In the genomic region with DNA sequence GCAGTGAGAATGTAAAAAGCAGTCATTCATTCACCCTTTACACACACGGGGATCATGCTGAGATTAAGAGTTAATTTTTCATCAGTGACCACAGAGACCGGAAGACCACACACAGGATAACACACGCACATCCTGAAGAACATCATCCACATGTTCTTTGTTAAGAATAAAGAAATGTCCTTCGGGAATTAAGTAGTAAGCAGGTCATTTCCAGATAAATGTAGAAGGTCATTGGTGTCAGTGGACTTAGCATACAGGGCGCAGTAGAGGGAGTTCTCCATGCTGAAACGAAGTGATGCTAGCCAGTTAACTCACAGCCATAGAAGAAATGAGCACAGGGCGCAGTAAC, we compare ENCODE assay signal across 8 mouse cellular contexts. TPM values are rescaled to one million over a fixed set of nuclear protein-coding genes. Genes with fewer than 3 reads are reported as not detected.
A peak's percentile ranks its signal among the peaks of the same experiment; 100 is the strongest.
DNase-seq lines count a peak whose midpoint lies in the region; ATAC-seq and TF ChIP-seq lines count a peak whose summit lies in the region.

No protein-coding gene starts in this region.

- H3K27me3 ChIP-seq in forebrain, embryonic 12.5 days, result no peaks in the 10 kb centered on the region
- H3K27me3 ChIP-seq in limb, embryonic 10.5 days (ENCODE audit: low read depth, poor library complexity, severe bottlenecking), result peaks cover 13% of the 10 kb centered on the region
- H3K27me3 ChIP-seq in neural tube, embryonic 14.5 days (ENCODE audit: control insufficient read depth, insufficient read depth, low read length), result no peaks in the 10 kb centered on the region

- DNase-seq in lung, adult 2 months, result no peak
- no peak for DNase-seq in lung, postnatal 36 days
- DNase-seq in limb, embryonic 10.5 days (ENCODE audit: low spot score), result no peak
- no peak for DNase-seq in yolk sac, embryonic 10.5 days (ENCODE audit: low spot score)
- DNase-seq in testis, postnatal 10 days (ENCODE audit: low spot score), result no peak
- no peak for DNase-seq in thymus, postnatal 14 days

- no peak for ATAC-seq in forebrain, embryonic 12.5 days (ENCODE audit: low FRiP score)
- no peak for ATAC-seq in neural tube, embryonic 14.5 days (ENCODE audit: low read depth)

- H3K36me3 ChIP-seq in forebrain, embryonic 12.5 days (replicated peaks), result no peaks in the 10 kb centered on the region
- H3K36me3 ChIP-seq in limb, embryonic 10.5 days, result no peaks in the 10 kb centered on the region
- no peaks in the 10 kb centered on the region for H3K36me3 ChIP-seq in neural tube, embryonic 14.5 days (ENCODE audit: control insufficient read depth, insufficient read depth, low read length)

- no peak for TF ChIP-seq CTCF in lung, adult 2 months (IDR thresholded peaks at IDR 0.05; ENCODE audit: insufficient read depth, low read length)

- peak overlapping the region; percentile 60 for H3K4me2 ChIP-seq in forebrain, embryonic 12.5 days
- peak overlapping the region; percentile 52 for H3K4me2 ChIP-seq in neural tube, embryonic 14.5 days (ENCODE audit: low read depth, low read length)

- no peak for TF ChIP-seq POLR2A in lung, adult 2 months (IDR thresholded peaks at IDR 0.05; ENCODE audit: borderline replicate concordance, extremely low read depth, low read depth, low read length)

- H3K9ac ChIP-seq in forebrain, embryonic 12.5 days, result peak overlapping the region; percentile 49; the same call in 1 of the 2 replicates
- no peak overlapping the region for H3K9ac ChIP-seq in neural tube, embryonic 14.5 days (replicated peaks; ENCODE audit: low read depth, low read length)

- peak overlapping the region; percentile 64 for H3K4me3 ChIP-seq in lung, adult 2 months (replicated peaks; ENCODE audit: extremely low read depth, low read depth, low read length)
- peak overlapping the region; percentile 39 for H3K4me3 ChIP-seq in forebrain, embryonic 12.5 days (replicated peaks)
- H3K4me3 ChIP-seq in limb, embryonic 10.5 days, result peak overlapping the region; percentile 52
- peak overlapping the region; percentile 22; the same call in 1 of the 2 replicates for H3K4me3 ChIP-seq in neural tube, embryonic 14.5 days (ENCODE audit: low read depth, low read length)

- no peak overlapping the region for H3K27ac ChIP-seq in forebrain, embryonic 12.5 days
- no peak overlapping the region for H3K27ac ChIP-seq in limb, embryonic 10.5 days
- no peak overlapping the region for H3K27ac ChIP-seq in neural tube, embryonic 14.5 days (ENCODE audit: low read depth, low read length)

- H3K4me1 ChIP-seq in lung, adult 2 months (ENCODE audit: control insufficient read depth, insufficient read depth, low read length), result peaks cover 15% of the 10 kb centered on the region
- H3K4me1 ChIP-seq in forebrain, embryonic 12.5 days, result peaks cover 30% of the 10 kb centered on the region
- H3K4me1 ChIP-seq in limb, embryonic 10.5 days, result peaks cover 25% of the 10 kb centered on the region
- H3K4me1 ChIP-seq in neural tube, embryonic 14.5 days (ENCODE audit: control insufficient read depth, insufficient read depth, low read length), result no peaks in the 10 kb centered on the region

- WGBS in lung, adult 2 months, result 29% methylated on average over 7 of the region's 7 CpGs
- 38% methylated on average over 7 of the region's 7 CpGs for WGBS in forebrain, embryonic 12.5 days
- 41% methylated on average over 7 of the region's 7 CpGs for WGBS in limb, embryonic 10.5 days
- WGBS in neural tube, embryonic 14.5 days, result 32% methylated on average over 7 of the region's 7 CpGs

- no peaks in the 10 kb centered on the region for H3K9me3 ChIP-seq in forebrain, embryonic 12.5 days
- H3K9me3 ChIP-seq in limb, embryonic 10.5 days (replicated peaks), result no peaks in the 10 kb centered on the region
- no peaks in the 10 kb centered on the region for H3K9me3 ChIP-seq in neural tube, embryonic 14.5 days (ENCODE audit: control insufficient read depth, low read length)

RNA-seq across cellular contexts. Expression of gene Cyp2d22, which starts 0.6 kb away (rescaled TPM):
- 84.6 and 90.2 TPM in 2 replicates for polyA plus RNA-seq in lung, adult 2 months (2012; rRNA removed)
- polyA plus RNA-seq in forebrain, embryonic 12.5 days (2016; fragmentation: Nextera tagmentation; extraction: Ambion mirVana), result 2.1 and 2.8 TPM in 2 replicates
- 0.80 and 2.9 TPM in 2 replicates for polyA plus RNA-seq in limb, embryonic 10.5 days (2016; fragmentation: Nextera tagmentation; extraction: Ambion mirVana)
- 0.99 and 1.8 TPM in 2 replicates for polyA plus RNA-seq in neural tube, embryonic 14.5 days (2014; fragmentation: Nextera tagmentation; extraction: Ambion mirVana)

RNA-seq across cellular contexts. Expression of gene Cyp2d11, which starts 13.1 kb away (rescaled TPM):
- polyA plus RNA-seq in lung, adult 2 months (2012; rRNA removed), result not detected in 2 replicates
- polyA plus RNA-seq in forebrain, embryonic 12.5 days (2016; fragmentation: Nextera tagmentation; extraction: Ambion mirVana), result not detected in 2 replicates
- not detected in 2 replicates for polyA plus RNA-seq in limb, embryonic 10.5 days (2016; fragmentation: Nextera tagmentation; extraction: Ambion mirVana)
- polyA plus RNA-seq in neural tube, embryonic 14.5 days (2014; fragmentation: Nextera tagmentation; extraction: Ambion mirVana), result not detected in 2 replicates

RNA-seq across cellular contexts. Expression of gene Cyp2d10, which starts 26.3 kb away (rescaled TPM):
- 0.43 and 0.65 TPM in 2 replicates for polyA plus RNA-seq in lung, adult 2 months (2012; rRNA removed)
- polyA plus RNA-seq in forebrain, embryonic 12.5 days (2016; fragmentation: Nextera tagmentation; extraction: Ambion mirVana), result not detected in 2 replicates
- polyA plus RNA-seq in limb, embryonic 10.5 days (2016; fragmentation: Nextera tagmentation; extraction: Ambion mirVana), result not detected in 2 replicates
- polyA plus RNA-seq in neural tube, embryonic 14.5 days (2014; fragmentation: Nextera tagmentation; extraction: Ambion mirVana), result not detected in 2 replicates

RNA-seq across cellular contexts. Expression of gene Ndufa6, which starts 26.6 kb away (rescaled TPM):
- 183 and 193 TPM in 2 replicates for polyA plus RNA-seq in lung, adult 2 months (2012; rRNA removed)
- polyA plus RNA-seq in forebrain, embryonic 12.5 days (2016; fragmentation: Nextera tagmentation; extraction: Ambion mirVana), result 277 and 278 TPM in 2 replicates
- 243 and 262 TPM in 2 replicates for polyA plus RNA-seq in limb, embryonic 10.5 days (2016; fragmentation: Nextera tagmentation; extraction: Ambion mirVana)
- 391 and 432 TPM in 2 replicates for polyA plus RNA-seq in neural tube, embryonic 14.5 days (2014; fragmentation: Nextera tagmentation; extraction: Ambion mirVana)

RNA-seq across cellular contexts. Expression of gene Smdt1, which starts 41.9 kb away (rescaled TPM):
- polyA plus RNA-seq in lung, adult 2 months (2012; rRNA removed), result 189 and 202 TPM in 2 replicates
- polyA plus RNA-seq in forebrain, embryonic 12.5 days (2016; fragmentation: Nextera tagmentation; extraction: Ambion mirVana), result 245 and 250 TPM in 2 replicates
- polyA plus RNA-seq in limb, embryonic 10.5 days (2016; fragmentation: Nextera tagmentation; extraction: Ambion mirVana), result 211 and 212 TPM in 2 replicates
- 351 and 392 TPM in 2 replicates for polyA plus RNA-seq in neural tube, embryonic 14.5 days (2014; fragmentation: Nextera tagmentation; extraction: Ambion mirVana)

Comparison
In these comparisons a context has a peak if more than half of its experiments do, and no peak if none do; other contexts are left out.
1. RNA of gene Cyp2d22, which starts 0.6 kb away (polyA plus RNA-seq): 84.6 to 90.2 TPM in lung, adult 2 months; 0.80 to 2.9 TPM in limb, embryonic 10.5 days, 2.1 to 2.8 TPM in forebrain, embryonic 12.5 days and 0.99 to 1.8 TPM in neural tube, embryonic 14.5 days; every median in the first group is over 10 times any median in the second.
2. Peak in every context shown above with its lines, with median percentiles within 50 percentile points of each other: H3K4me3 ChIP-seq.